Mouse (Mus musculus): ENCODE data around the gene Tk1. TPM values are rescaled to one million over a fixed set of nuclear protein-coding genes. Genes with fewer than 3 reads are reported as not detected.

Tk1 gene
- polyA plus RNA-seq, 1 experiment from 2014 or later = 136 TPM

DNA sequence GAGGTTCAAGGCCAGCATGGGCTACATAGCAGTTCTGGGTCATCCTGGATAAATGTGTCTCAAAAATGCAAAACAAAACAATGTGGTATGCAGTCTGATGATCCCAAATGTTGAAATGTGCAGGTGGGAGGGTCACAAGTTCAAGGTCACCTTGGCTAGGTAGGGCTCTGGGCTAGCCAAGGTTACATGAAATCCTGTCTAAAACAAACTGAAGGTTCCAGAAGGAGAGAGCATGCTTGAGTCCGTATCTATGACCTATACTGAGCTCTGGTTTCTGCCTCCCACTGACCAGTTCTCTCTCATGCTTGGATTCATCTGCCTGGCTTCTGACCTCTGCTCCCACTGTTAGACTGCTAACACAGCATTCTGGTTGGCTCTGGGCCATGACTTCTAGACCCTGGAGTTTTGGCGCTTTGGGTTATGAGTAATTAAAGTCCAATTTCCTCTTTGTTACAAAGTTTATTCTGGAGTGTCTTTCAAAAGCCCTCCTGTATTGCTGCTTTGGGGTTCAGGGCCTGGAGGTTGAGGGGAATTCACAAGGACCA, 3.9 kb upstream of the Tk1 start:
- ATAC-seq (ENCODE audit: insufficient number of reproducible peaks, insufficient read depth, low FRiP score, low TSS enrichment, low read depth) = no peak
- Histone ChIP-seq H3K4me3 (replicated peaks) (no peak overlapping the region), H3K27me3 (no peaks in the 10 kb centered on the region), H3K36me3 (no peaks in the 10 kb centered on the region), H3K4me2 (no peak overlapping the region), H3K9me3 (no peaks in the 10 kb centered on the region), H3K9ac (replicated peaks) (no peak overlapping the region), H3K4me1 (replicated peaks) (peaks cover 45% of the 10 kb centered on the region), H3K27ac (peak overlapping the region; percentile 29; the same call in 1 of the 2 replicates)
- 76% methylated on average over 2 of the region's 2 CpGs for WGBS

DNA sequence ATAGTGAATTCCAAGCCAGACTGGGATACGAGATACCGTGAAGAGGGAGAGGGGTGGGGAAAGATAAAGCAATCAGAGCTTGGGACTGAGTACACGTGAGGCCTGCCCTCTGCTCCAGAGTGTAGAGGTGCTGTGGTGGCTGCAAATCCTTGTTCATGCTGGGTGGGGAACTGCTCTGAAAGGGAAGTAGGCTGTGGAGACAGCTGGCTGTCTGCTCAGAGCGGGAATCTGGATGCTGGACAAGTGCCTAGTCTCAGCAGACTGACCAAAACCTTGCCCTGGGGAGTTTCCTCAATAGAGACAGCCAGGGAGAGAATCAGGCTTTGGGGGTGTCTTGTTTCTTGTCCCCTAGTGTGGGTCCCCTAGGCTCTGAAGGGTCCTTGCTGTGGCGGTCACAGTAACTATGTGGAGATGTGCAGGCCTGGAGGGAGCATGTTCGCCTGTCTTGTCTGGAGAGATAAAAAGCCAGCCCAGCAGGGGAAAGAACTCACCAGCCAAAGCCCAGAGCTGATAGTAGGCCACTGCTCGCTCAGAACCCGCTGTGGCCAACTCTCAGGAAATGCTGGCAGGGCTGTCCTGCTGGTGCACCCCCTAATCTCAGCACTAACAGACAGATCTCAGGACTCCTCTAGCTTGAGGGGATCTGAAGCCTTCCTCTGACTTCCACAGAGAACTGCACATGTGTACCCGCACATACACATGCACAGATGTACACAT, 3.2 kb upstream of the Tk1 start:
- Histone ChIP-seq H3K4me2 (no peak overlapping the region), H3K4me1 (replicated peaks) (peaks cover 50% of the 10 kb centered on the region), H3K27ac (0 out of 2 replicates have a peak overlapping the region, but pooled peaks have one; percentile 41), H3K36me3 (peaks cover under 1% of the 10 kb centered on the region; the same call in 1 of the 2 replicates), H3K9me3 (no peaks in the 10 kb centered on the region), H3K27me3 (no peaks in the 10 kb centered on the region), H3K9ac (replicated peaks) (no peak overlapping the region), H3K4me3 (replicated peaks) (no peak overlapping the region)
- WGBS = 59% methylated on average over 9 of the region's 9 CpGs
- no peak for ATAC-seq (ENCODE audit: insufficient number of reproducible peaks, insufficient read depth, low FRiP score, low TSS enrichment, low read depth)

DNA sequence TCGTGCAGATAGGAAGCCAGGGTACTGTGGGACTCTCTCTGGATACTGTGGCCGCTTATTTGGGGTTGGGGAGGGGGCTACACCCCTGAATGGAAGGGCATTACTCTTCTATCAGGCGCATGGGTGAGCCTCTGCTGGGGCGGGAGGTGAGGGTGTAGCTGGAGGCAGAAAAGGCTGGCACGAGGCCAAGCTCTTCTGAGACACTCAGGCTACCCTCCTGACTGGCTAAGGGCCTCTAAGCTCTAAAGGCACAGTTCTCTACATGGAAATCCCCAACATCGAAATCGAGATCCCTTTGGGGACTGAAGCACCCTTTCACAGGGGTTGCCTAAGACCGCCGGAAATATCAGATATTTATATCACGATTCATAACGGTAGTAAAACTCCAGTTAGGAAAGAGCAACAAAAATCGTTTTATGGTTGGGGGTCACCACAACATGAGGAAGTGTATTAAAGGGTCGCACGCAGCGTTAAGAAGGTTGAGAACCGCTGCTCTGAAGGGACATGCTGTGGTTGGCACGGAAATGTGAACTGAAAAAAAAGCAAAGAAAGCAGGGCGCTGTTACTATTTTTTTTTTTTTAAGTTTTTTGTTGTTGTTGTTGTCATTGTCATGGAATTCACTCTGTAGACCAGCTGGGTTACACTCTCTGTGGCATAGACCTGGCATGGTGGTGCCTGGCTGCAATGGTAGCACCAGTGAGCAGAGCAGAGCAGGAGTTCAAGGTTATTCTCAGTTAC, 2.4 kb upstream of the Tk1 start:
- Histone ChIP-seq H3K27ac (peak overlapping the region; percentile 14; the same call in 1 of the 2 replicates), H3K9ac (replicated peaks) (0 out of 2 replicates have a peak overlapping the region, but pooled peaks have one; percentile 24), H3K9me3 (no peaks in the 10 kb centered on the region), H3K27me3 (no peaks in the 10 kb centered on the region), H3K4me1 (replicated peaks) (peaks cover 53% of the 10 kb centered on the region), H3K4me2 (no peak overlapping the region), H3K4me3 (replicated peaks) (no peak overlapping the region), H3K36me3 (peaks cover 8% of the 10 kb centered on the region; the same call in 1 of the 2 replicates)
- 77% methylated on average over 18 of the region's 18 CpGs for WGBS
- no peak for ATAC-seq (ENCODE audit: insufficient number of reproducible peaks, insufficient read depth, low FRiP score, low TSS enrichment, low read depth)

DNA sequence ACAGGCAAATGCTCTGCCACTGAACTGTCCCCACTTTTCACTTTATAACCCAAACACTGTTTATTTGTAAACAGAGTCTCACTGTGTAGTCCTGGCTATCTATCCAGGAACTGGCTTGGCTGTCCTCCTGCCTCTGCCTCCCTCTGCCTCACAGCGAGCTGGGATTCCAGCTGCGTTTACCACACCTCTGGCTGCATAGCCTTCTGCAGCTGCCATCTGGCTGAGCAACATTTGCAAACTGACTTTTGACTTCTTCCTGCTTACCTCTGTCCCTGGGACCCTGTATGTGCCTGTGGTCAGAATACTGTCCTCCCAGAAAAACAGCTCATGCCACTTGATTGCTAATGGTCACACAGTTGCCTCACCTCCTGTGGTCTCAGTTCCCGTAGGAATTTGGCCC, 1.5 kb upstream of the Tk1 start:
- no peaks in the 10 kb centered on the region for H3K27me3 ChIP-seq
- peaks cover 17% of the 10 kb centered on the region for H3K36me3 ChIP-seq
- 0 out of 2 replicates have a peak overlapping the region, but pooled peaks have one; percentile 82 for H3K4me2 ChIP-seq
- H3K9ac ChIP-seq (replicated peaks) = no peak overlapping the region
- no peak overlapping the region for H3K4me3 ChIP-seq (replicated peaks)
- H3K27ac ChIP-seq = peak overlapping the region; percentile 97; the same call in 1 of the 2 replicates
- 26% methylated on average over 3 of the region's 3 CpGs for WGBS
- ATAC-seq (ENCODE audit: insufficient number of reproducible peaks, insufficient read depth, low FRiP score, low TSS enrichment, low read depth) = no peak
- H3K4me1 ChIP-seq (replicated peaks) = peaks cover 52% of the 10 kb centered on the region
- no peaks in the 10 kb centered on the region for H3K9me3 ChIP-seq

DNA sequence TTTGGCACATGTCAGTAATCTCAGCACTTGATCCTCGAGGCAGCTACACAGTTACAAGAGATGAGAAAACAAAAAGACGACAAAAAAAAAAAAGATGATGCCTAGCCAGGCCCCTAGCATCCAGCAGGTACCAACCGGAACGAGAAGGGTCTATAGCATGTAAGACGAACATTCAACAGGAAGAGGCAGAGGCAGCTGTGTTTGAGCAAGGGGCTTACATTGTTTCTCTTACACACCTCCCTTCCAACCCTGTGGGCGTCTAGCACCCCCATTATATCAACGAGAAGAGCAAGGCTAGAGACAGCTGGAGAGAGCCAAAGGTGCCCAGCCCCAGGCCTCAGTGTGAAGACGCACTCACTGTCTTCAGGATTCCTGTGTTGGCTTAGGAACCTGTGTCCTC, 1.0 kb upstream of the Tk1 start:
- Histone ChIP-seq H3K27me3 (no peaks in the 10 kb centered on the region), H3K36me3 (peaks cover 22% of the 10 kb centered on the region), H3K4me3 (replicated peaks) (0 out of 2 replicates have a peak overlapping the region, but pooled peaks have one; percentile 55), H3K9ac (replicated peaks) (0 out of 2 replicates have a peak overlapping the region, but pooled peaks have one; percentile 65), H3K4me2 (peak overlapping the region; percentile 82), H3K9me3 (no peaks in the 10 kb centered on the region), H3K27ac (peak overlapping the region; percentile 97), H3K4me1 (replicated peaks) (peaks cover 48% of the 10 kb centered on the region)
- no peak for ATAC-seq (ENCODE audit: insufficient number of reproducible peaks, insufficient read depth, low FRiP score, low TSS enrichment, low read depth)
- WGBS = 66% methylated on average over 8 of the region's 8 CpGs

DNA sequence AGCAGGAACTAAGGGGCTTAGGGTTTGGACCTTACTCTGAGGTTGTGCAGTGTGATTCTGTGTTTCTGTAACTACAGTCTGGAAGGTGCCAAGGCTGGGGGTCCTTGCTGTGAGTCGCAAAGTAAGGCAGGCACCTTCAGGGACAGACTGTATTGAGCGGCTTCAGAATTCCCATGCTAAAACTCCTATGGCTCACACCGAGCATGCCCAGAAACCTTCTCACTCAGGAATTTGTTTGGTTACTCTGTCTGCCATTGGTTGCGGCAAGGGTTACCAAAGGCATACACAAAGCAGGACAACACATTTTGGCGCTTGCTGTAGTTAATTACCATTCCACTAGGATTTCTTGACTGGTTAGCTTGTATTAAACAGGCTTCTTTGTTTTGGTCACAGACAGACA, 272 bp upstream of the Tk1 start:
- Histone ChIP-seq H3K27me3 (no peaks in the 10 kb centered on the region), H3K4me2 (peak overlapping the region; percentile 82), H3K27ac (peak overlapping the region; percentile 97), H3K4me1 (replicated peaks) (peaks cover 46% of the 10 kb centered on the region), H3K36me3 (peaks cover 29% of the 10 kb centered on the region), H3K9me3 (no peaks in the 10 kb centered on the region), H3K4me3 (replicated peaks) (peak overlapping the region; percentile 55), H3K9ac (replicated peaks) (peak overlapping the region; percentile 65)
- ATAC-seq (ENCODE audit: insufficient number of reproducible peaks, insufficient read depth, low FRiP score, low TSS enrichment, low read depth) = peak; percentile 39; the same call in 1 of the 2 replicates
- 4% methylated on average over 5 of the region's 5 CpGs for WGBS

DNA sequence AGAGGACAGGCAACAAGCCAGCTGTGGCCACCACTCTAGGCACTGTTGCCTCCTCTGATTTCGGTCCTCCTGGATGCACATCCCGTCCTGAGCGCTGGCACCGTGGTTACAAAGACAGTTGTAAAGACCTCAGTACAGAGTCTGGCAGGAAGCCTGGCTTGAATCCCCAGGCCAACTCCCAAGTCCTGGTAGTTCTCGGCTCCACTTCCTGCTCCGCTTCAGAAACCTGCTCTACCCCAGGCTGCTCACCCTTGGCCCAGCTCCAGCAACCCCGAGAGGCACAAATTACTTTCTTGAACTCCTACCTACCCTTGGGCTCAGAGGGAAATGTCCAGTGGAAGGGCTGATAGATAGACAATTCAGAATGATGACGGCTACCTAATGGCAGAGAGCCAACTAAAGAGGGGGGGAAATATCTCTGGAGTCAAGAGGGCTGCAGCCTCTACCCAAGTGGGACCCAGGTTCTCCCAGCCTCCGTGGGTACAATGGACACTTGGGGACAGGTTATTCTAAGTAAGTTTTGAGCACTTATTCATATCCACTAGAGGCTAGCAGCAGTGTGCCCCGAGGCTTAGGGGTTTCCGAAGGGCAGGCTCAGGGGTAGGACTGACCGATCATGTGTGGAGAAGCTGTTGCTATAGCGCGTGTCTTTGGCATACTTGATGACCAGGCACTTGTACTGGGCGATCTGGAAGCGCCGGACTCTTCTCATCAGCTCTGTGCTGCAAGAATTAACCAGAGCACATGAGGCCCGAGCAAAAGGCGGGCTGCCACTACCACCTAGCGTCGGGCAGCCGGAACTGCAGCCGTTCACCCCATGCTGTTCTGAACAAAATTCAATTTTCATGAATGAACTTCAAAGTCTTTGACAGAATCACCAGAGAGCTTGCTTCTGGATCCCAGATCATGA, 1.6 kb downstream of the Tk1 start:
- Histone ChIP-seq H3K36me3 (peaks cover 48% of the 10 kb centered on the region), H3K9me3 (no peaks in the 10 kb centered on the region), H3K27me3 (no peaks in the 10 kb centered on the region), H3K4me2 (peak overlapping the region; percentile 82), H3K27ac (peak overlapping the region; percentile 97; the same call in 1 of the 2 replicates), H3K9ac (replicated peaks) (peak overlapping the region; percentile 65), H3K4me3 (replicated peaks) (peak overlapping the region; percentile 55), H3K4me1 (replicated peaks) (peaks cover 40% of the 10 kb centered on the region)
- ATAC-seq (ENCODE audit: insufficient number of reproducible peaks, insufficient read depth, low FRiP score, low TSS enrichment, low read depth) = no peak
- 28% methylated on average over 23 of the region's 23 CpGs for WGBS

DNA sequence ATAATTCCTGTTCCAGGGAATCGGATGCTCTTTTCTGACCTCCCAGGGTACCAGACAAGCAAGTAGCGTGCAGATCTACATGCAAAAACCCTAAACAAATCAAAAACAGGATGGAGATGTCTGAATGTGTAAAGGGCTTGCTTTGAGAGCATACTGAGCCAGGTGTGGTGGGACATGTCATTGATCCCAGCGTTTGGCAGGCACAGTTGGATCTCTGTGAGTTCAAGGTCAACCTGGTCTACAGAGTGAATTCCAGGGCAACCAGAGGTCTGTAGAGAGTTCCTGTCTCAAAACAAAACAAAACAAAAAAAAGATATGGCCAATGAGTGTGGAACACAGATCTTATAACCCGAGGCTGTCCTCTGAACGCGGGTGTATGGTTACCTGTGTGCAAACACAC, 2.5 kb downstream of the Tk1 start:
- Histone ChIP-seq H3K36me3 (peaks cover 57% of the 10 kb centered on the region), H3K27me3 (no peaks in the 10 kb centered on the region), H3K9me3 (no peaks in the 10 kb centered on the region), H3K4me1 (replicated peaks) (peaks cover 37% of the 10 kb centered on the region), H3K27ac (no peak overlapping the region), H3K9ac (replicated peaks) (no peak overlapping the region), H3K4me2 (no peak overlapping the region), H3K4me3 (replicated peaks) (no peak overlapping the region)
- 93% methylated on average over 6 of the region's 6 CpGs for WGBS
- ATAC-seq (ENCODE audit: insufficient number of reproducible peaks, insufficient read depth, low FRiP score, low TSS enrichment, low read depth) = no peak

DNA sequence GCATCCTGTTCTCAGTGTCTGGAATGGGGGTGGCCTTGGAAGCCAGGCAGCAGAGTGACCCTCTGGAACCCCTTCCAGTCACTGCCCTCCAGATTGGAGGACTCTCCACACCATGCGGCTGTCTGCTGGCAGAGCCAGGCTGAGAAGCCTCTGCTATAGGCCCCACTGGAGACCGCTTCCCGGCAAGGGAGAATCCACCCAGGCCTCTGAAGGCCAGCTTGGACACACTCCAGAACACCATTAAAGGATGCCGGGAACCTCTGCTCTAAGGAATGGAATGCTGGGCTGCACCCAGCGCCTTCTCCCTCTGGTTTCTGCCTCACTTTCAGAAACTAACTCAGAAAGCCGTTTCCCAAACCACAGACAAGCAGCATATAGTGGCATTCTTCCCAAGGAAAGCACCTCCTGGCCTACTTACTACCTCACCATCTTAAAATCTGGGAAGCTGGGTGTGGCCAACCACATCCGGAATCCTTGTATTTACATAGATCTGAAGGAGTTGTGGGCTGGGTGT, 3.1 kb downstream of the Tk1 start:
- Histone ChIP-seq H3K36me3 (peaks cover 63% of the 10 kb centered on the region), H3K9me3 (no peaks in the 10 kb centered on the region), H3K4me2 (no peak overlapping the region), H3K9ac (replicated peaks) (no peak overlapping the region), H3K27ac (no peak overlapping the region), H3K4me3 (replicated peaks) (no peak overlapping the region), H3K27me3 (no peaks in the 10 kb centered on the region), H3K4me1 (replicated peaks) (peaks cover 31% of the 10 kb centered on the region)
- 90% methylated on average over 7 of the region's 7 CpGs for WGBS
- ATAC-seq (ENCODE audit: insufficient number of reproducible peaks, insufficient read depth, low FRiP score, low TSS enrichment, low read depth) = no peak

DNA sequence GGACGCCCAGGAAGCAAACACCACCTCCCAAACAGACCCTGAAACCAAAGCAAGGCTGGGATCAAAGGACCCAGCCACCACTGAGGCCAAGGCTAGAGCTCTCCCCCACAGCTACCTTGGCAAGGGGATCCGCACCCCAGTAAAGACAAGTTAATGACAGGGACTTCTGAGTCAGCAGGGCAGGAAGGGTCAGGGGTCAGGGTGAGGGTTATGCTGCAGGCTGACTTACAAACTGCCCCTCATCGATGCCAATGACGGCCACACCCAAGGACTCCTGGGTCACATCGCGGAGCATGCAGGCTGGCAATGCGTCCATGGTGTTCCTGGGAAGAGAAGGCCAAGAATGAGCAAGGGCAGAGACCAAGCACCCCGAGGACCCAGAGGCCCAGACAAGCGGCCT, 4.0 kb downstream of the Tk1 start:
- 91% methylated on average over 9 of the region's 9 CpGs for WGBS
- H3K27ac ChIP-seq = no peak overlapping the region
- no peaks in the 10 kb centered on the region for H3K9me3 ChIP-seq
- peaks cover 72% of the 10 kb centered on the region for H3K36me3 ChIP-seq
- H3K27me3 ChIP-seq = no peaks in the 10 kb centered on the region
- no peak overlapping the region for H3K4me2 ChIP-seq
- H3K4me3 ChIP-seq (replicated peaks) = no peak overlapping the region
- ATAC-seq (ENCODE audit: insufficient number of reproducible peaks, insufficient read depth, low FRiP score, low TSS enrichment, low read depth) = no peak
- H3K9ac ChIP-seq (replicated peaks) = no peak overlapping the region
- peaks cover 22% of the 10 kb centered on the region for H3K4me1 ChIP-seq (replicated peaks)

All from limb, embryonic 12.5 days (tissue).